Mouse (Mus musculus) urinary bladder, adult 2 months (tissue): ENCODE measurements around the gene Mboat2. TPM values are rescaled to one million over a fixed set of nuclear protein-coding genes. Genes with fewer than 3 reads are reported as not detected.

Experiments used
- DNase-seq: peaks from one replicate; pipeline ENCODE4 v3.0.0; 2022; ENCODE audit warnings: low spot score
- polyA plus RNA-seq: library from polyadenylated mRNA; depleted of rRNA; stranded (reverse); fragments of >200 nt; gene quantifications from 2 replicates; pipeline ENCODE4 v1.2.3, GENCODE M21; 2012

The Mboat2 gene
- polyA plus RNA-seq, 1 experiment = 16.9 TPM

DNA sequence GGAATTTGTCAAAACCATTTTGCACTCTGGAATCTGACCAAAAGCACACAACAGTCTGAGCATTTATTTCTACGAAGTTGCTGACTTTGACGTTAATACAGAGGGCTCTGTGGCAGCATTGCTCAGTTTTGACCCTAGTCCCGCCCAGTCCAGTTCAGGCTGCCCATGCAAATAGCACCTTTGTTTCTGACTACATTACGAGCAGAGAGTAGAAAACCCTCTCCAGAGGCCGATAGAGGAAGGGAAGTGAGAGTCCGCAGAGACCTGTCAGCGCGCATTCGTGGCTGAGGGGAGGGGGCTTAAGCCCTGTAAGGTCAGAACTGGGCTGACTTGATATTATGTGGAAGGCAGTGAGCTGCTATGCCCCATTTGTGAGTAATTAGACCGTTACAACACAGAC lies 69.0 kb downstream of the Mboat2 start:
- DNase-seq = no peak

GRCm38 (mm10) chr12:24902736-24903135 lies 72.1 kb downstream of the Mboat2 start:
- DNase-seq = no peak

- no peak for DNase-seq
These were observed 77.2 kb downstream of the Mboat2 start for GRCm38 (mm10) chr12:24907894-24908293.

DNA sequence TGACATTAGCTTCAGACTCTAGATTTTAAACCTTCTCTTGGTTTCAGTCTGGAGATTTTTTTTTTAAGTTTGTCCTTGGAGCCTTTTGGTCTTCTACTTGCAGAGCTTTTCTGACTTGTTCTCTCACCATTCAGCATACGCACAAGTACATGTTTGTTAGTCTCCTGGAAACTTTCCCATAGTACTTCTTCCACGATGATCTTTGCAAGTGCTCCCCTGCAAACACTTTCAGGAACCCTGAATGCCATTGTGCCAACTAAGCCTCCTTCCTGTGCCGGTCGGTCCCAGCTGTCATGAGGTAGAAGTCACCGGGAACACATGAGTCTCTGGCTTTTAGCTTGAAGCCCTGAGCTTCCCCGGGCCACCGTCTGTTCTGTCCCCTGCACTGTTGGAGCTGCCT lies 79.0 kb downstream of the Mboat2 start:
- DNase-seq = no peak

DNA sequence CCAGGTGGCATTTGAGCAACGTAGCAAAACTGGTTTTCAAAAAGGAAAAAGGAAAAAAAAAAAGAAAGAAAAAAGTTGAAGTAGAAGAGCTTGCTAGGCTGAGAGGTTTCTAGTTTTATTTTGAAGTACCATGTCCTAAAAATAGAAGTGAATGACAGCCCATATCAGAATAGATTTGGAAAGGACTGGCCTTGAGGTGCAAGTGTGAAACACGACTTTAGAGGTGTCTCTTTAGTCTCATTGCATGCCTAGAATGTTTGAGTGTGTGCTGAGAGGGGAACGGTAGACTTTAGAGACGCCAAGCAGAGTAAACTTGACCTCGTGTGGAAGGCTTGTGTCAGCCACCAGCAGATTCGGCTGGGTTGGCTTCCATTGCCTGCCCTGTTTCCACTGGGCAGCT lies 81.5 kb downstream of the Mboat2 start:
- no peak for DNase-seq

GRCm38 (mm10) chr12:24912876-24913275 lies 82.2 kb downstream of the Mboat2 start:
- no peak for DNase-seq

- DNase-seq = no peak
These were observed 88.0 kb downstream of the Mboat2 start for GRCm38 (mm10) chr12:24918575-24919262.

- no peak for DNase-seq
These were observed 90.2 kb downstream of the Mboat2 start for GRCm38 (mm10) chr12:24920861-24921260.

DNA sequence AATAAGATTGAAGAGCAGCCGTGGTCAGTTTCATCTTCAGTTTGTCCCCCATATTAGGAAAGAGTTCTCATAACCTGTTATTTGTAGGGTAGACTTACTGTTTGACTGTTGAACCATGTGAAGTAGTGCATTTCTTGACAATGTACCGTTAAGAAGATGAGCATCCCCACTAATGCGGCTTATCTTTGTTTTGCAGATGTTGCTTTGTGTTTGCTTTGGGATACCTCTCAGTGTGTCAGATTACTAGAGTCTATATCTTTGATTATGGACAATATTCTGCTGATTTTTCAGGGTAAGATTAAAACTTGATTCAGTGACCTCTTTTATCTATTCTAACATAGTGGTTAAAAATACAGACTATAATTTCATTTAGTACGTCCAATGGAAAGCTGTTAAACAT lies 93.3 kb downstream of the Mboat2 start:
- no peak for DNase-seq

- DNase-seq = no peak
These were observed 94.6 kb downstream of the Mboat2 start for GRCm38 (mm10) chr12:24925276-24925675.

GRCm38 (mm10) chr12:24925684-24926083 lies 95.0 kb downstream of the Mboat2 start:
- no peak for DNase-seq

- DNase-seq = no peak
These were observed 97.5 kb downstream of the Mboat2 start for GRCm38 (mm10) chr12:24928051-24928748.

- no peak for DNase-seq
These were observed 98.4 kb downstream of the Mboat2 start for GRCm38 (mm10) chr12:24929043-24929442.

DNA sequence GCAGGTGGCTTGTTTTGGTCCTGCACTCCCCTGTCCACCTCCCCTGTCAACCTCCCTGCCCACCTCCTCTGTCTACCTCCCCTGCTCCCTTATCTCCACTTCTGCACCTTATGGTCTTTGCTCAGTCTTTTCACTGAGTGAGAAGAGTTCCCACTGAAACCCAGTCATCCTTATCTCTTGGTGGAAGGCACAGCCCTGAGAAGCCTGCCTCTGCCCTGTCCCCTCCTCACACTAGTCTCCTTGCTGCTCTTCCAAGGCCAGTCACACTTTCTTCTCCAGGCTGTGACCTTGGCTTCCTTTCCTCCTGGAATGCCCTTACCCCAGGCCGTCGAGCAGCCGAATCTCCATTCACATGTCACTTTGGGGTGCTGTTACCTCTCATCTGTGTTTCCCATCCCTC lies 100.1 kb downstream of the Mboat2 start:
- DNase-seq = no peak

GRCm38 (mm10) chr12:24932120-24932519 lies 101.4 kb downstream of the Mboat2 start:
- no peak for DNase-seq

DNA sequence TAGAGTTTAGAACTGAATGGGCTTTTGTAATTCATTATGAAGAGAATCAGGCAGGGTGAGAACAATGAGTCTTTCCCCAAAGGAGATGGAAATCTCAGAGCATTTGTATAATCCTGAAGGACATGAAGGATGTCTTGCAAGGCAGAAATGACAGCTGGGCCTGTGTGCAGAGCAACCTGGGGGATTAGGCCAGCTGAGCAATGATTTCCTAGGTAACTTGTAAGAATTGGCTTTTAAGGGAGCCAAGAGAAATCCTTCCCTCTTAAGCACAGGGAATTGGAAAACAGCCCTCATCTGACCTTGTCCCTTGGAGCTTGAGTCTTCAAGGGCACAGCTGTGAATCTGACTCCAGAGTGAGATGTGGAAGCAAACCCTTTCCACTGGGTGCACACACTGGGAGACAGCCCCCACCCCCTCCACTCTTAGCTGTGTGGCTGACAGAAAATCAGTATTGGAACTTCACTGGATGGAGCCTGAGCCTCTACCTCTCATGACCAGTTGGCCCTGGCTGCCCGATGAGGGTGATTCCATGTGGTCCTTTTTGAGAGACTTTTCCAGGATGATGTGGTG lies 102.6 kb downstream of the Mboat2 start:
- no peak for DNase-seq

- no peak for DNase-seq
These were observed 103.3 kb downstream of the Mboat2 start for GRCm38 (mm10) chr12:24933996-24934395.

DNA sequence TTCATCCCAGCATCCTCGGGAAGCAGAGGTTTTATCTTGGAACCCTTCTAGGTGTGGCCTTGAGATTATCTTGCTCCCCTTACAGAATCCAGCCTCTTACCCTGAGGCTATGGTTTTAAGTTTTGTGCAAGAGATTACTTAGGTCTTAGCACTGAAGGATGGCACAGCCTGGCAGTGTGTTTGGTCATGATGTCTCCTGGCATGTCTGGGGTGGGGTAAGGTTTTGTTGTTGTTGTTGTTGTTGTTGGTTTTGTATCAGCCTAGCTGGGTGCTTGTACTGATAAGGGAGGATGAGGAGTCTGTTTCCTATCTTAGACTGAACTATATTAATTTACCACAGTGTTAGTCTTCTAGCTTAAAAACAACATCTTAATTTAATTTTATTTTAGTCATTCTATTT lies 105.6 kb downstream of the Mboat2 start:
- no peak for DNase-seq

DNA sequence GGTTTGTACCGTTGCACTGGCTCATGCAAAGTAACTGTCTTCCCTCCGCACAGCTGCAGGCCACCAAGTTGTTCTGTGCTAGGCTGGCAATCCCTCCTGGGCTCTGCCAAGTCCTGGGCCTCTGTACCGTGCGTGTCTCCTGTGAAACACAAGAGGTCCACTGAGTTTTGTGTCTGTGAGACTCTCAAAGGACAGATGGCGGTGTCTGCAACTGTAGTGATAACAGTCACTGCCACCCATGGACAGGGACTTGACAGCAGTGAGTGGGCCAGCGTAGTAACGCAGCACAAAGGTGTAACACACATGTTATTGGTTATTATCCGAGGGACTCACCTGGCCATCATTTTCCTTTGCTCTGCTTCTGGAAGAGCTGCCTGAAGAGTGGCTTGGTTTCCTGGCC lies 108.7 kb downstream of the Mboat2 start:
- no peak for DNase-seq

DNA sequence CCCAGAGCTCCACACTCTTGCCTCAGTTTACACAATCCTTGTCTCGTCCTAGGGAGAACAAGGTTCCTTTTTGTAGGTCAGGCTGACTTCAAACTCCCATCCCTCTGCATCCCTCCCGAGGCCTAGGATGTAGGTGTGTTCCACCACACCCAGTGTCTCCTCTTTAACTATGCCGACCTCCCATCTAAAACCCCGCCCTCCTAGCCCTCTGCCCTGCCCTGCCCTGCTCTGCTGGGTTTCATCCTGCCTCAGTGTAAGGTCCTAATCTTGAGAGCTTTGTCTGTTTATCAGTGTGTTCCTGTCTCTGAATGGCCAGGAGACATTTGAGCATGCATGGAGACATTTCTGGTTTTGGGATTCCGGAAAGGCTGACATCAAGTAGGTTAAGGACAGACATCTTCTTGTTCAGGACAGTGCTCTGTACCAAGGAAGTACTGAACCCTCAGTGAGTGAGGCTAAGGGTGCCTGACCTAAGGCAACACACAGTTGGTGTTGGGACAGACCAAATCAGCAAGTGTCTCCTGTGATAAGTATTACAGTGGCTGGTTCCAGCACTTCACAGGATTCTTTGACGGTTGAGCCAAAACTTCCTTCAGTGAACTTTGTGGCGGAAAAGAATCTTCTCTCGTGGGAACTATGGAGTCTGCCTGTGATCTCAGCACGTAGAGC lies 112.1 kb downstream of the Mboat2 start:
- DNase-seq = no peak

DNA sequence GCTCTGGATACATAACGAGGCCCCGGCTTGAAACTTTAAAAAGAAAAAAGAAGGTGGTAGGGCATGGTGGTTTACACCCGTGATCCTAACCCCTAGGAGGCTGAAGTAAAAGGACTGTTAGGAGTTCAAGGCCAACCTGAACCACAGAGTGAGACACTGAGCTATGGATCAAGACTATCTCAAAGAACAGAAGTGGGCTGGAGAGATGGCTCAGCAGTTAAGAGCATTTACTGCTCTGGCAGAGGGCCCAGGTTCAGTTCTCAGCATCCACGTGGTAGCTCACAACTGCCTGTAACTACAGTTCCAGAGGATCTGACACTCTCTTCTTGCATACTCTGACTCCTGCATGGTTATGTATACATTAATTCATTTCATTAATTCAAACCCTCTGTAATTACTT lies 112.7 kb downstream of the Mboat2 start:
- DNase-seq = no peak

- DNase-seq = no peak
These were observed 113.9 kb downstream of the Mboat2 start for GRCm38 (mm10) chr12:24944597-24944996.

DNA sequence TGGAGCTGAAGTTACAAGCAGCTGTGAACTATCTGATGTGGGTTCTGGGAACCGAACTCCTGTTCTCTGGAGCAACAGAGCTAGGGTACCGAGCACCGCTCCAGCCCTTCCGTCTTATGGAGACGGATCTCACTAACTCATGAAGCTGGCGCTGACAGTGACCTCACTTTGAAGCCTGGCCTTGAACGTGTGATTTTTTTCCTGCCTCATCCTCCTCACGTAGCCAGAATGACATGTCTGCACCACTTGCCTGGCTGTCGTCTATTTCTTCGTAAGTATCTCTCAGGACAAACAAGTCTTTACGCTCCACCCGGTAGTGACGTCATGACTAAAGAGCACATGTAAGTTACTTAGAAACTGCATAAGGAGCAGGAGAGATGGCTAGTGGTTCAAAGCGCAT lies 116.4 kb downstream of the Mboat2 start:
- no peak for DNase-seq
